Mouse (Mus musculus) E14TG2a.4 (cell line): ENCODE measurements at regions not wholly inside any gene's neighbourhood (a gene's known extent, or its start where the extent isn't known, plus 50 kb on each side); places are given as distances from the start of the nearest gene placed in this dataset.

ENCODE experiments used
- CTCF ChIP-seq: conservative IDR thresholded peaks from 2 replicates; pipeline ENCODE4 v1.5.1; 2014; ENCODE audit warnings: low read length
- NANOG ChIP-seq: IDR thresholded peaks from 2 replicates; pipeline ENCODE4 v1.6.1; 2014; ENCODE audit warnings: borderline replicate concordance, low read length, mixed read lengths

DNA sequence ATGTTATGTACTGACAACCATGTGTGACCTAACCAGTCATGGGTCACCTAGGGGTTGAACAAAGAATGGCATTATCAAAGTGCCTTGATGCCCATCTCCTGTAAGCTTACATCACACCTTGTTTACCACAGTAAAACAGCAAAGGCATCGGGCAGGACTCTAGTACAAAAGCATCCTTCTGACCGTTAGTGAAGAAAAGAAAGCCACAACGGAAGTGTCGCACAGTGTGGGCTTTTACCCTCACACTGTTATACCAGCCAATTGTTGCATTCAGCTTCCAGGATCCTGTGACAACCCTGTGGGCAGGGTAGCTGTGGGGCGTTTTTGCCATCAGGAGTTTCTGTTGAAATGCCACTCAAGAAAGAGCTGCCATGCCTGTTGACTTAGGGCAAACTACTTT is 175.6 kb upstream of the Hmga2 start:
- TF ChIP-seq CTCF (no peak), NANOG (no peak)
